In genomic region chr19:23170476-23170875, GRCm38 (mm10) we compare ENCODE assay signal across 20 mouse cellular contexts. TPM values are rescaled to one million over a fixed set of nuclear protein-coding genes. Genes with fewer than 3 reads are reported as not detected.
DNase-seq lines count a peak whose midpoint lies in the region; ATAC-seq and TF ChIP-seq lines count a peak whose summit lies in the region.
"Had no signal": no experiment of that assay in that cellular context is flagged by ENCODE, and none has a peak within 500 bp of the region (broad histone marks: within the 10 kb centered on the region; RNA-seq: fewer than 3 reads in every experiment).

No protein-coding gene starts in this region.

- ATAC-seq in hindbrain, postnatal 0 days, result no peak
- no peak for ATAC-seq in hindbrain, embryonic 14.5 days (ENCODE audit: low FRiP score)
- ATAC-seq in intestine, embryonic 15.5 days, result no peak
- ATAC-seq: forebrain, embryonic 13.5 days; midbrain, embryonic 15.5 days; Patski had no signal

- H3K4me3 ChIP-seq in hindbrain, postnatal 0 days (ENCODE audit: low read length), result no peak overlapping the region
- no peak overlapping the region for H3K4me3 ChIP-seq in hindbrain, embryonic 14.5 days (replicated peaks; ENCODE audit: low read length)
- no peak overlapping the region for H3K4me3 ChIP-seq in intestine, embryonic 15.5 days (replicated peaks)
- H3K4me3 ChIP-seq: forebrain, embryonic 13.5 days; heart, embryonic 12.5 days; midbrain, embryonic 15.5 days; neural tube, embryonic 15.5 days; stomach, embryonic 15.5 days had no signal

- no peaks in the 10 kb centered on the region for H3K9me3 ChIP-seq in hindbrain, postnatal 0 days (ENCODE audit: low read length)
- no peaks in the 10 kb centered on the region for H3K9me3 ChIP-seq in hindbrain, embryonic 14.5 days (ENCODE audit: control insufficient read depth, low read length)
- H3K9me3 ChIP-seq in intestine, embryonic 15.5 days, result no peaks in the 10 kb centered on the region
- H3K9me3 ChIP-seq: midbrain, embryonic 15.5 days; neural tube, embryonic 15.5 days; stomach, embryonic 15.5 days had no signal

- H3K36me3 ChIP-seq in hindbrain, postnatal 0 days (ENCODE audit: insufficient read depth, low read length), result no peaks in the 10 kb centered on the region
- no peaks in the 10 kb centered on the region for H3K36me3 ChIP-seq in hindbrain, embryonic 14.5 days (replicated peaks; ENCODE audit: control insufficient read depth, insufficient read depth)
- no peaks in the 10 kb centered on the region for H3K36me3 ChIP-seq in intestine, embryonic 15.5 days
- H3K36me3 ChIP-seq: midbrain, embryonic 15.5 days; neural tube, embryonic 15.5 days had no signal

- TF ChIP-seq CTCF in hindbrain, postnatal 0 days (IDR thresholded peaks at IDR 0.05; ENCODE audit: low read depth), result no peak
- no peak for TF ChIP-seq CTCF in brain, embryonic 14.5 days (IDR thresholded peaks at IDR 0.05; ENCODE audit: borderline replicate concordance, extremely low read depth, insufficient read depth, insufficient read length)

- H3K27me3 ChIP-seq in hindbrain, postnatal 0 days (ENCODE audit: insufficient read depth, low read length), result no peaks in the 10 kb centered on the region
- no peaks in the 10 kb centered on the region for H3K27me3 ChIP-seq in hindbrain, embryonic 14.5 days (ENCODE audit: control insufficient read depth, insufficient read depth, low read length)
- no peaks in the 10 kb centered on the region for H3K27me3 ChIP-seq in intestine, embryonic 15.5 days (replicated peaks)
- H3K27me3 ChIP-seq: forebrain, embryonic 13.5 days; heart, embryonic 12.5 days; midbrain, embryonic 15.5 days; neural tube, embryonic 15.5 days; Patski; stomach, embryonic 15.5 days had no signal

- H3K4me1 ChIP-seq in hindbrain, postnatal 0 days (ENCODE audit: insufficient read depth, low read length), result no peaks in the 10 kb centered on the region
- no peaks in the 10 kb centered on the region for H3K4me1 ChIP-seq in hindbrain, embryonic 14.5 days (replicated peaks; ENCODE audit: control insufficient read depth, insufficient read depth, low read length)
- H3K4me1 ChIP-seq in intestine, embryonic 15.5 days (replicated peaks), result no peaks in the 10 kb centered on the region
- H3K4me1 ChIP-seq: forebrain, embryonic 13.5 days; midbrain, embryonic 15.5 days; neural tube, embryonic 15.5 days; stomach, embryonic 15.5 days had no signal

- H3K4me2 ChIP-seq in hindbrain, postnatal 0 days (ENCODE audit: low read depth, low read length), result no peak overlapping the region
- no peak overlapping the region for H3K4me2 ChIP-seq in hindbrain, embryonic 14.5 days (replicated peaks)
- H3K4me2 ChIP-seq in intestine, embryonic 15.5 days (replicated peaks), result no peak overlapping the region
- H3K4me2 ChIP-seq: forebrain, embryonic 13.5 days; heart, embryonic 12.5 days; midbrain, embryonic 15.5 days; neural tube, embryonic 15.5 days; stomach, embryonic 15.5 days had no signal

- no peak for TF ChIP-seq POLR2A in brain, embryonic 14.5 days (IDR thresholded peaks at IDR 0.05; ENCODE audit: borderline replicate concordance, extremely low read depth, insufficient read depth, insufficient read length, poor library complexity, severe bottlenecking)

- no peak overlapping the region for H3K9ac ChIP-seq in hindbrain, postnatal 0 days (replicated peaks; ENCODE audit: low read length)
- H3K9ac ChIP-seq in hindbrain, embryonic 14.5 days, result no peak overlapping the region
- H3K9ac ChIP-seq in intestine, embryonic 15.5 days, result no peak overlapping the region
- H3K9ac ChIP-seq: forebrain, embryonic 13.5 days; heart, embryonic 12.5 days; liver, postnatal 0 days; midbrain, embryonic 15.5 days; neural tube, embryonic 15.5 days; stomach, embryonic 15.5 days had no signal

- no peak overlapping the region for H3K27ac ChIP-seq in hindbrain, postnatal 0 days
- H3K27ac ChIP-seq in hindbrain, embryonic 14.5 days, result no peak overlapping the region
- no peak overlapping the region for H3K27ac ChIP-seq in intestine, embryonic 15.5 days
- H3K27ac ChIP-seq: forebrain, embryonic 13.5 days; midbrain, embryonic 15.5 days; neural tube, embryonic 15.5 days; stomach, embryonic 15.5 days had no signal

- DNase-seq in hindbrain, postnatal 0 days (ENCODE audit: low spot score), result peak; percentile 38
- DNase-seq in hindbrain, embryonic 14.5 days (ENCODE audit: low spot score), result no peak
- peak; percentile 41 for DNase-seq in brain, embryonic 14.5 days (ENCODE audit: low read depth)
- peak; percentile 72 to 75 for DNase-seq in cerebellum, adult 18-20 months
- DNase-seq in cerebellum, postnatal 25 days, result peak; percentile 85 to 86
- DNase-seq in retina, postnatal 1 day, result no peak
- DNase-seq: adrenal gland, adult 8-10 months; kidney, adult 18-20 months; kidney, postnatal 10 days; liver; liver, postnatal 0 days; lung, postnatal 10 days; thymus, adult 18-20 months had no signal

- WGBS in hindbrain, postnatal 0 days, result 51% methylated on average over 5 of the region's 5 CpGs
- WGBS in hindbrain, embryonic 14.5 days, result 76% methylated on average over 5 of the region's 5 CpGs
- 91% methylated on average over 5 of the region's 5 CpGs for WGBS in intestine, embryonic 15.5 days

RNA-seq across cellular contexts. Expression of gene Klf9, which starts 29.4 kb away (rescaled TPM):
- 19.1 and 20.1 TPM in 2 replicates for total RNA-seq in hindbrain, postnatal 0 days (2014; rRNA removed)
- polyA plus RNA-seq in hindbrain, postnatal 0 days (2015; fragmentation: Nextera tagmentation; extraction: Ambion mirVana), result 9.5 and 10.5 TPM in 2 replicates
- polyA plus RNA-seq in hindbrain, embryonic 14.5 days (2014; fragmentation: Nextera tagmentation; extraction: Ambion mirVana), result 2.4 and 3.3 TPM in 2 replicates
- 1.1 and 1.6 TPM in 2 replicates for polyA plus RNA-seq in brain, embryonic 14.5 days (2012; rRNA removed)
- 3.9 and 4.6 TPM in 2 replicates for polyA plus RNA-seq in intestine, embryonic 15.5 days (2015; fragmentation: Nextera tagmentation; extraction: Ambion mirVana)

Comparison
In these comparisons a context has a peak if more than half of its experiments do, and no peak if none do; other contexts are left out.
1. DNase-seq: peak in hindbrain, postnatal 0 days (single experiment), brain, embryonic 14.5 days (single experiment), cerebellum, adult 18-20 months (2 of 2) and cerebellum, postnatal 25 days (2 of 2); none in hindbrain, embryonic 14.5 days (single experiment) and retina, postnatal 1 day (single experiment).